In the genomic region with DNA sequence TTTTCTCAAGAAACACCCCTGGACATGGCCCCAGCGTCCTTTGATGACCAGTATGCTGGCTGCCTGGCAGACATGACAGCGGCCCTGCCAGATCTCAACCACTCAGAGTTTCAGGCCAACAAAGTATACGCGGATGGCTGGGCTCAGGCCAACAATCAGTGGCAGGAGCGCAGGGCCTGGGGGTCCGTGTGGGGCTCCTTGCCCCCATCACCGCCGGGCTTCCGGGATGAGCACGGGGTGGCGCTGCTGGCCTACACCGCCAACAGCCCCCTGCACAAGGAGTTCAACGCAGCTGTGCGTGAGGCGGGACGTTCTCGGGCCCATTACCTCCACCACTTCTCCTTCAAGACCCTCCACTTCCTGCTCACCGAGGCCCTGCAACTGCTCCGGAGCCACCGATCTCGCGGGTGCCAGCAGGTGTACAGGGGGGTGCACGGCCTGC, we compare ENCODE assay signal across 10 mouse cellular contexts. TPM values are rescaled to one million over a fixed set of nuclear protein-coding genes. Genes with fewer than 3 reads are reported as not detected.
DNase-seq lines count a peak whose midpoint lies in the region; ATAC-seq and TF ChIP-seq lines count a peak whose summit lies in the region.
"Had no signal": no experiment of that assay in that cellular context is flagged by ENCODE, and none has a peak within 500 bp of the region (broad histone marks: within the 10 kb centered on the region; RNA-seq: fewer than 3 reads in every experiment).

No protein-coding gene starts in this region.

- TF ChIP-seq POLR2A in ES-Bruce4 (IDR thresholded peaks at IDR 0.05; ENCODE audit: insufficient read depth, low read length): no peak
- TF ChIP-seq POLR2A in small intestine, adult 2 months (IDR thresholded peaks at IDR 0.05; ENCODE audit: low read depth, low read length): no peak

- H3K36me3 ChIP-seq in ES-Bruce4 (ENCODE audit: control insufficient read depth, insufficient read depth, low read length, poor library complexity, severe bottlenecking): no peaks in the 10 kb centered on the region
- no peaks in the 10 kb centered on the region for H3K36me3 ChIP-seq in heart, embryonic 10.5 days
- no peaks in the 10 kb centered on the region for H3K36me3 ChIP-seq in limb, embryonic 15.5 days
- H3K36me3 ChIP-seq in small intestine, adult 2 months (ENCODE audit: control insufficient read depth, insufficient read depth, low read length): no peaks in the 10 kb centered on the region

- ATAC-seq in limb, embryonic 15.5 days (ENCODE audit: insufficient number of reproducible peaks, low FRiP score, low TSS enrichment, low read depth): no peak

- H3K4me3 ChIP-seq in ES-Bruce4 (ENCODE audit: low read depth, low read length): peak overlapping the region; percentile 59
- peak overlapping the region; percentile 61 for H3K4me3 ChIP-seq in heart, embryonic 10.5 days
- peak overlapping the region; percentile 28 for H3K4me3 ChIP-seq in limb, embryonic 15.5 days
- H3K4me3 ChIP-seq in small intestine, adult 2 months (ENCODE audit: low read depth, low read length): peak overlapping the region; percentile 4; the same call in 1 of the 2 replicates

- peak overlapping the region; percentile 67 for H3K9ac ChIP-seq in ES-Bruce4 (ENCODE audit: low read depth, poor library complexity, severe bottlenecking)
- 0 out of 2 replicates have a peak overlapping the region, but pooled peaks have one; percentile 23 for H3K9ac ChIP-seq in limb, embryonic 15.5 days

- DNase-seq in cerebellum, postnatal 14 days: peak; percentile 48 to 54
- DNase-seq in cerebellum, adult 11-12 months: no peak
- DNase-seq in heart, embryonic 10.5 days (ENCODE audit: low spot score): peak; percentile 80
- DNase-seq in layer of hippocampus, adult 9-10 months (ENCODE audit: low spot score): no peak
- DNase-seq in layer of hippocampus, adult 18-20 months (ENCODE audit: low spot score in 2 of 2): no peak

- H3K9me3 ChIP-seq in ES-Bruce4 (replicated peaks; ENCODE audit: control insufficient read depth, insufficient read depth, low read length, poor library complexity, severe bottlenecking): no peaks in the 10 kb centered on the region
- no peaks in the 10 kb centered on the region for H3K9me3 ChIP-seq in heart, embryonic 10.5 days
- no peaks in the 10 kb centered on the region for H3K9me3 ChIP-seq in limb, embryonic 15.5 days

- H3K27me3 ChIP-seq in ES-Bruce4 (ENCODE audit: control insufficient read depth, insufficient read depth, low read length, poor library complexity, severe bottlenecking): no peaks in the 10 kb centered on the region
- no peaks in the 10 kb centered on the region for H3K27me3 ChIP-seq in heart, embryonic 10.5 days (ENCODE audit: insufficient read depth, poor library complexity, severe bottlenecking)
- no peaks in the 10 kb centered on the region for H3K27me3 ChIP-seq in limb, embryonic 15.5 days
- H3K27me3 ChIP-seq in small intestine, adult 2 months (ENCODE audit: control insufficient read depth, insufficient read depth, low read length): no peaks in the 10 kb centered on the region
- H3K27me3 ChIP-seq: CH12.LX had no signal

- H3K4me1 ChIP-seq in ES-Bruce4 (ENCODE audit: control insufficient read depth, insufficient read depth, low read length): peaks cover 3% of the 10 kb centered on the region
- H3K4me1 ChIP-seq in heart, embryonic 10.5 days: peaks cover 27% of the 10 kb centered on the region
- peaks cover 13% of the 10 kb centered on the region for H3K4me1 ChIP-seq in limb, embryonic 15.5 days
- H3K4me1 ChIP-seq in small intestine, adult 2 months (ENCODE audit: control insufficient read depth, insufficient read depth, insufficient read length, low read length): 0 out of 2 replicates have a peak, but pooled peaks cover 3% of the 10 kb centered on the region

- TF ChIP-seq EP300 in ES-Bruce4 (IDR thresholded peaks at IDR 0.05; ENCODE audit: insufficient read depth, low read depth, low read length): no peak

- no peak overlapping the region for H3K27ac ChIP-seq in ES-Bruce4 (ENCODE audit: insufficient read depth, low read length)
- H3K27ac ChIP-seq in heart, embryonic 10.5 days: peak overlapping the region; percentile 78
- H3K27ac ChIP-seq in limb, embryonic 15.5 days: no peak overlapping the region
- no peak overlapping the region for H3K27ac ChIP-seq in small intestine, adult 2 months (ENCODE audit: insufficient read depth, low read depth, low read length)

- TF ChIP-seq CTCF in ES-Bruce4 (IDR thresholded peaks at IDR 0.05; ENCODE audit: low read depth, low read length): peak; percentile 45
- TF ChIP-seq CTCF in small intestine, adult 2 months (IDR thresholded peaks at IDR 0.05; ENCODE audit: extremely low read depth, insufficient read length, insufficient replicate concordance, low read depth, low read length): no peak

- H3K4me2 ChIP-seq in limb, embryonic 15.5 days: peak overlapping the region; percentile 62

- 8% methylated on average over 23 of the region's 23 CpGs for WGBS in heart, embryonic 10.5 days
- 11% methylated on average over 23 of the region's 23 CpGs for WGBS in limb, embryonic 15.5 days
- WGBS in small intestine, adult 2 months: 23% methylated on average over 23 of the region's 23 CpGs

RNA-seq across cellular contexts. Expression of a gene that starts 2.6 kb away (rescaled TPM):
- polyA plus RNA-seq in ES-Bruce4 (2011; ENCODE audit: insufficient read depth, insufficient read length, low read depth, missing spikeins): 2.7 and 3.7 TPM in 2 replicates
- polyA plus RNA-seq in heart, embryonic 10.5 days (2016; fragmentation: Nextera tagmentation; extraction: Ambion mirVana): 3.8 and 4.2 TPM in 2 replicates
- 3.1 and 3.9 TPM in 2 replicates for polyA plus RNA-seq in limb, embryonic 15.5 days (2015; fragmentation: Nextera tagmentation; extraction: Ambion mirVana)
- 0.17 and 0.28 TPM in 2 replicates for polyA plus RNA-seq in small intestine, adult 2 months (2012; rRNA removed)
- not detected for total RNA-seq in layer of hippocampus, adult 18-20 months (2021)

RNA-seq across cellular contexts. Expression of a gene that starts 5.2 kb away (rescaled TPM):
- 0.94 and 0.99 TPM in 2 replicates for polyA plus RNA-seq in ES-Bruce4 (2011; ENCODE audit: insufficient read depth, insufficient read length, low read depth, missing spikeins)
- polyA plus RNA-seq in heart, embryonic 10.5 days (2016; fragmentation: Nextera tagmentation; extraction: Ambion mirVana): 8.1 and 18.4 TPM in 2 replicates
- polyA plus RNA-seq in limb, embryonic 15.5 days (2015; fragmentation: Nextera tagmentation; extraction: Ambion mirVana): 14.9 and 38.9 TPM in 2 replicates
- polyA plus RNA-seq in small intestine, adult 2 months (2012; rRNA removed): not detected in 2 replicates
- not detected for total RNA-seq in layer of hippocampus, adult 18-20 months (2021)

RNA-seq across cellular contexts. Expression of a gene that starts 9.9 kb away (rescaled TPM):
- not detected in 2 replicates for polyA plus RNA-seq in ES-Bruce4 (2011; ENCODE audit: insufficient read depth, insufficient read length, low read depth, missing spikeins)
- 0.06 TPM in 2 replicates for polyA plus RNA-seq in heart, embryonic 10.5 days (2016; fragmentation: Nextera tagmentation; extraction: Ambion mirVana)
- 0.15 TPM in 1 of 2 replicates, not detected in the other for polyA plus RNA-seq in limb, embryonic 15.5 days (2015; fragmentation: Nextera tagmentation; extraction: Ambion mirVana)
- polyA plus RNA-seq in small intestine, adult 2 months (2012; rRNA removed): 0.18 and 0.23 TPM in 2 replicates
- not detected for total RNA-seq in layer of hippocampus, adult 18-20 months (2021)
- total RNA-seq: CH12.LX; gastrocnemius, postnatal 36 days had no signal

RNA-seq across cellular contexts. Expression of a gene that starts 23.8 kb away (rescaled TPM):
- polyA plus RNA-seq in ES-Bruce4 (2011; ENCODE audit: insufficient read depth, insufficient read length, low read depth, missing spikeins): not detected in 2 replicates
- not detected in 2 replicates for polyA plus RNA-seq in heart, embryonic 10.5 days (2016; fragmentation: Nextera tagmentation; extraction: Ambion mirVana)
- polyA plus RNA-seq in limb, embryonic 15.5 days (2015; fragmentation: Nextera tagmentation; extraction: Ambion mirVana): not detected in 2 replicates
- polyA plus RNA-seq in small intestine, adult 2 months (2012; rRNA removed): 0.28 and 0.89 TPM in 2 replicates
- total RNA-seq in layer of hippocampus, adult 18-20 months (2021): 1 to 10 TPM in 1 of 2 experiments, not detected in 1; 1.9 TPM

RNA-seq across cellular contexts. Expression of a gene that starts 41.2 kb away (rescaled TPM):
- polyA plus RNA-seq in ES-Bruce4 (2011; ENCODE audit: insufficient read depth, insufficient read length, low read depth, missing spikeins): 0.76 and 1.3 TPM in 2 replicates
- 1.5 and 1.7 TPM in 2 replicates for polyA plus RNA-seq in heart, embryonic 10.5 days (2016; fragmentation: Nextera tagmentation; extraction: Ambion mirVana)
- polyA plus RNA-seq in limb, embryonic 15.5 days (2015; fragmentation: Nextera tagmentation; extraction: Ambion mirVana): 1.5 and 1.6 TPM in 2 replicates
- 0.88 and 1.6 TPM in 2 replicates for polyA plus RNA-seq in small intestine, adult 2 months (2012; rRNA removed)
- total RNA-seq in layer of hippocampus, adult 18-20 months (2021): 1 to 10 TPM; 2.0 to 3.3 TPM

Comparison
In these comparisons a context has a peak if more than half of its experiments do, and no peak if none do; other contexts are left out.
1. DNase-seq: peak in cerebellum, postnatal 14 days (2 of 2) and heart, embryonic 10.5 days (single experiment); none in cerebellum, adult 11-12 months (single experiment), layer of hippocampus, adult 9-10 months (single experiment) and layer of hippocampus, adult 18-20 months (0 of 2).
2. H3K4me3 ChIP-seq: peak in every context shown above with its lines; median percentile 61 in heart, embryonic 10.5 days; 59 in ES-Bruce4; 28 in limb, embryonic 15.5 days; 4 in small intestine, adult 2 months.